Mouse (Mus musculus) adrenal gland, adult 2 months (tissue): Measurements from ENCODE around the gene Cyp2d26. TPM values are rescaled to one million over a fixed set of nuclear protein-coding genes. Genes with fewer than 3 reads are reported as not detected.
"Not testable (repeated sequence)": the region's sequence is repeated elsewhere in the genome, so short reads cannot be mapped to it uniquely, and the experiment has no call there.

Experiments used
- DNase-seq: peaks from one replicate; pipeline ENCODE4 v3.0.0; 2021
- long read RNA-seq: library from polyadenylated mRNA; stranded (forward); transcript quantifications from one replicate; pipeline ENCODE4 v2.0.0, GENCODE M21; 2021
- polyA plus RNA-seq: library from polyadenylated mRNA; depleted of rRNA; stranded (reverse); fragments of >200 nt; gene quantifications from 2 replicates; pipeline ENCODE4 v1.2.3, GENCODE M21; 2012; rRNA removed
- total RNA-seq, 2 experiments: library from RNA; stranded (reverse); gene quantifications; 2 replicates each; pipeline ENCODE4 v1.2.3; 2021

Cyp2d26 gene
- total RNA-seq, result 1 to 10 TPM in 1 of 2 experiments, not detected in 1; 2.6 TPM
- 0.13 and 1.1 TPM in 2 replicates for polyA plus RNA-seq
- long read RNA-seq, result 0 reads

GRCm38 (mm10) chr15:82794277-82794676 lies at the start of gene Cyp2d26:
TSS of gene Cyp2d26 (minus strand) at chr15:82794294.
- no peak for DNase-seq

- DNase-seq, result no peak
Measured at GRCm38 (mm10) chr15:82839146-82839545, 45.1 kb upstream of the Cyp2d26 start.

GRCm38 (mm10) chr15:82829917-82830316 lies 35.8 kb upstream of the Cyp2d26 start:
- no peak for DNase-seq

GRCm38 (mm10) chr15:82825866-82826265 lies 31.8 kb upstream of the Cyp2d26 start:
- DNase-seq, result no peak

DNA sequence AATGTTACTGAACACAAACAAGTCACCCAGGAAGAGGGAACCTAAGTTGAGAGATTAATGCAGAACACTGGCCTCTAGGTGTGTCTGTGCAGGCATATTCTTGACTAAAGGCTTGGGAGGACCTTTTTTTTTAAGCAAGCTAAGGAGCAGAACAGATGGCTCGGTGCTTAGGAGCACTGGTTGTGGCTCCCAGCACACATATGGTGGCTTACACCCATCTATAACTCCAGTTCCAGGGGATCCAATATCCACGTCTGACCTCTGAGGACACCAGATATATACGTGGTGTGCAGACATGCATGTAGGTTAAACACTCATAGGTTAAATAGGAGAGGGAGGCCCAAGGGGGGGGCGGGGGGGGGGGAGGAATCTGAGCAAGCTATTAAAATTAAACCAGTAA lies 28.3 kb upstream of the Cyp2d26 start:
- DNase-seq, result no peak

DNA sequence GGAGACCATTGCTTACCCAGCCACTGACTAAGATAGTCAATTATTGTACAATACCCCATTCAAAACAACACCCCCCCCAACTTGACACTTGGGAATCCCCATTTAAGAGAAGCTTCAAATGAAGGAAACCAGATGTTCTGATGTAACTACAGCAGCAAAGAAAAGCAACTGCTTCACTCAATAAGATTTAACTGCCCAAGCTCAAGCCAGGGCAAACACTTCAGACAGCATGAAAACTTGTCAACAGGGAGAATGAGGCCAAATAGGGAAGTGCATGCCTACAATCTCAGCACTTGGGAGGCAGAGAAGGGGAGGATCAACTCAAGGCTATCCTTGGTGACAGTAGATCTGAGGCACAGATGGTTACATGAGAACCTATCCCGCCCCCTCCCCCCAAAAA lies 27.6 kb upstream of the Cyp2d26 start:
- DNase-seq, result no peak

GRCm38 (mm10) chr15:82815296-82815695 lies 21.2 kb upstream of the Cyp2d26 start:
- DNase-seq, result no peak

- DNase-seq, result peak; percentile 58
Measured at GRCm38 (mm10) chr15:82814806-82815205, 20.7 kb upstream of the Cyp2d26 start.

DNA sequence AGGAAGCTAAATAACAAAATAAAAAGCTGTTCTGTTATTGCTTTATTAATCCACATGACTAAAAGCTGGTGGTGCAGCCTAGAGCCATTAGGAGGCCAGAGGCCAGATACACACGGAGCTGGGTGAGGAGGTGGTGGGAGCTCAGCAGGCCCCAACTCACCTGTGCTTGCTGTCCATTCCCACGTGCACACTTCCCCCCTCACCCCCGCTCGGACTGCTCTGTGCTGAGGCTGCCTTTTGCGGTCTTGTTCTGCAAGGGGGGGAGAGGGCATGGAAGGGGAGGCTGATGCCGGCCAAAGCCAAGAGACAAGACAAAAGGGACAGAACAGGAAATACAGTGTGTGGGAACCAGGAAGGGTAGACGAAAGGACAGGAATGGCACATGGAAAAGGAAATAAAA lies 20.2 kb upstream of the Cyp2d26 start:
- no peak for DNase-seq

GRCm38 (mm10) chr15:82810556-82810955 lies 16.5 kb upstream of the Cyp2d26 start:
- DNase-seq, result no peak

DNA sequence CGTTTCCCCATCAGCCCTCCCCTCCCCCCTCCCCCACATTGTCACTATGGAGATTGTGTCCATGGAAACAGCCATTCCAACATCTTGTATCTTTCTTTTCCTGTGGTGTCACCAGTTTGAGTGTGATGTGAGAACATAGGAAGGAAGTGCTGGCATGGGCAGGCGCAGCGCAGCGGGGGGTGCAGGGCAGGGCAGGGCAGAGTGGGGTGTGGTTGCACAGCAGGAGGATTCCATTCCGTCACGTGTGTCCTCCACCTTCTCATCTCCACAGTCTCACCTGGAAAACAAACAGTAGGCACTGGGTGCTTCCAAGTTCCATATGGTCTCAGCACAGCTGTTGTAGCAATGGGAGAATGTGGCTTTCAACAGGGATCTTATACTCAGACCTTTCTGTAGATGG lies 15.4 kb upstream of the Cyp2d26 start:
- DNase-seq, result peak; percentile 14

DNA sequence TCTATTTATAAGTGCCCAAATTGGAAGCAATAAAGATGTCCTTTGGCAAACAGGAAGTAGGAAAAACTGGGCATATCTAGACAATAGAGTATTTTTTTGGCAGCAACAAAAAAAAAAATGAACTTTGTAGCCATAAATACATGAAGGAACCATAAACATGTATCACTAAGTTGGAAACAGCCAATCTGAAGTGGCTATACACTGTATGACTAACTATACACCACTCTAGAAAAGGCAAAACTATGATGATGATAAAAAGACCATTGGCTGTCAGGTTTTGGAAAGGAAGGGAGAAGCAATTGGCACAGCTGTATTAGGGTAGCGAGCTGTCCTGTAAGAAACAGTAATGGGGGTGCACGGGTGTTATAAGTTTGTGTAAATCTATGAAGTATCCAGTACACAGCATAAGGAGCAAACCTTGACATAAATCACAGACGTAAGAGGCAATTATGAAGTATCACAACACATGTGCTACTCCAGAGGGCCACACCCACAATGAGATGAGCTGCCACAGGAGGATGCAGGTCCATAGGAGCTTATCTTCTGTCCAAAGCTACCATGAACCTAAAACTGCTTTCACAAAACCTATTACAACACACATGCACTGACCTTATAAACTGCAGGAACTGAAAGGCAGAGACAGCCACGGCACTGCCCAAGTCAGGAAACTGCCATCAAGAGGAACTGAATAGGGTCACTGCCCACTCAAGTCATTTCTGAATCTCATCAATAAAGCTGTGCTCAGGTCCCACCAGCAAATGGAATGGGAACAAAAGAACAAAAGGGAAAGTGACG lies 13.1 kb upstream of the Cyp2d26 start:
- no peak for DNase-seq

- peak; percentile 74 for DNase-seq
Measured at GRCm38 (mm10) chr15:82804708-82805639, 10.9 kb upstream of the Cyp2d26 start.

GRCm38 (mm10) chr15:82795936-82796440 lies 1.9 kb upstream of the Cyp2d26 start:
- DNase-seq, result no peak

DNA sequence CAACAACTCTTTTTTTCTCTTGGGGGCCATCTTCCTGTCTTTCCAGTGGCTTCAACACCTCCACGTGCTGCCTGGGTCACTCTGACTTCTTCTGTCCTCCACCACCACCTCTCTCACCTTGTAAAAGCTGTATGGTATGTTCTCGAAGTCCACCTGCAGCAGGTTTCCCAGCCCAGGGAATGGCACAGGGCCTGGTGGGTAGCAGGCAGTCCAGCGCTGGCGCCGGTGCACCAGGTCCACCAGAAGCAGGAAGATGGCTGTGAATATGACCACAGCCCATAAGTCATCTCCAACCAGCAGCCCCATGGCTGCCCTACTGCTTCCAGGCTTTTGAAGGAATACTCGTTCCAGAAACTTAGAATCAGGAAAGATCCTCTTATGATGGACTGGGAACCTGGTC lies 226 bp downstream of the Cyp2d26 start:
- DNase-seq, result no peak

- DNase-seq, result no peak
Measured at GRCm38 (mm10) chr15:82793454-82793853, 640 bp downstream of the Cyp2d26 start.

GRCm38 (mm10) chr15:82792566-82792965 lies 1.5 kb downstream of the Cyp2d26 start:
- no peak for DNase-seq

- no peak for DNase-seq
Measured at GRCm38 (mm10) chr15:82784581-82784980, 9.5 kb downstream of the Cyp2d26 start.

DNA sequence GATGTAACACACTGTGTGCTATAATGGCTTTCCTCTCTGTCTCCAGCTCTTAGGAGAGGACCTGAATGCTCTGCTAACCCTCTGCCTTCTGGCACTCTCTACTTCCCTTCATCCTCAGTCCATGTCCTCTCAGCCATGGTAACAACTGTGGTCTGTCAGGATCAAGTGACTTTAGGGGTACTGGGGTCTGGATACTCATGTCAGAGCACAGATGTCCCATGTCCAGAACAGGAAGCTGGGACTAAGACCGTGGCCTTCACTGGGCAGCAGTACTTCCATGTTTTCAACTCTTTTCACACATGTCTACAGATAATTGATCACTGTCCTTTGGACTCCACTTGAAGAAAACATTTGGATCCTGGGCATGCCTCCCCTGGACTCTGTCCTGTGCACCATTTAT lies 10.3 kb downstream of the Cyp2d26 start:
- no peak for DNase-seq

GRCm38 (mm10) chr15:82777856-82778255 lies 16.2 kb downstream of the Cyp2d26 start:
- not testable (repeated sequence) for DNase-seq

DNA sequence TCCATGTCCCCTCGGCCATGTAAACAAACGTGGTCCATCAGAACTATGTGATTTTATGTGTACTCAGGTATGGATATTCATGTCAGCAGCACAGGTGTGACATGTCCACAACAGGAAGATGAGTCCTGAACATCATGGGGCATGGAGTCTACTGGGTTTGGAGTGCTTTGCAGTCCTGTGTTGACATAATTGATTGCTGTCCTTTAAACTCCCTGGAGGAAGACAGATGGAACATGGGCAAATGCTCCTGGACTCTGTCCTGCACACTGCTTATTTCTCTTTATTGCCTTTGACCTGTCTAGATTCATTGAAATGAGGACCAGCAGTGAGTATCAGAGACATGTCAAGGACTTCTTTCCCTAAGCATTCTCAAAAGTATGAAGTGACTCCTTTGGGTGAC lies 28.2 kb downstream of the Cyp2d26 start:
- DNase-seq, result no peak

DNA sequence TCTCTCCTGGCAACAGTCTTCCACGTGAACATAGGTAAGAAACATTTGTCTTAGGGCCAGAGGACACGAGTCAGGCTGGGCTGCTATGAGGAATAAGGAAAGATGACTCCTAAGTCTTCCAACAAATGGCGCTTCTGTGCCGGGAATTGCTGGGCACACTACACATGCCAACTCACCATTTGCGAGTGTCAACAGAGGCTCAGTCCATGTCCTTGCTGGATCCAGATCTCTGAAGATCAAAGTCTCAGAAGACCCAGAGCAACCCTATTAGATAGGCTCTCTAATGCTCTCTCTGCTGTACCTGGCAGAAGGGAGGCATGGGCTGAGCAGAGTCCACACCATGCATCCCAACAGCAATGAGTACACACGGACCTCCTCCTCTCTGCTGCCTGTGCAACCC lies 29.2 kb downstream of the Cyp2d26 start:
- no peak for DNase-seq
